Mouse (Mus musculus): ENCODE results near the gene Apol7e. TPM values are rescaled to one million over a fixed set of nuclear protein-coding genes. Genes with fewer than 3 reads are reported as not detected.
"Not testable (repeated sequence)": the region's sequence is repeated elsewhere in the genome, so short reads cannot be mapped to it uniquely, and the experiment has no call there.

Gene Apol7e
- not detected in 2 replicates for polyA plus RNA-seq (2016; fragmentation: Nextera tagmentation; extraction: Ambion mirVana)

- 73% methylated on average over 4 of the region's 4 CpGs for WGBS
Measured at GRCm38 (mm10) chr15:77698656-77699055, at the start of gene Apol7e. TSS of gene Apol7e (plus strand) at chr15:77698857.

GRCm38 (mm10) chr15:77651143-77651542 lies 47.5 kb upstream of the Apol7e start:
- not testable (repeated sequence) for H3K9me3 ChIP-seq (replicated peaks)

More at GRCm38 (mm10) chr15:77698656-77699055, at the start of gene Apol7e:
- not testable (repeated sequence) for H3K9me3 ChIP-seq (replicated peaks); H3K36me3 ChIP-seq; H3K4me1 ChIP-seq; DNase-seq (ENCODE audit: low spot score); H3K4me3 ChIP-seq; H3K27me3 ChIP-seq (ENCODE audit: low read depth, poor library complexity, severe bottlenecking); H3K27ac ChIP-seq (replicated peaks)

GRCm38 (mm10) chr15:77659773-77660172 lies 38.9 kb upstream of the Apol7e start:
- not testable (repeated sequence) for H3K9me3 ChIP-seq (replicated peaks); H3K36me3 ChIP-seq; DNase-seq (ENCODE audit: low spot score); H3K27ac ChIP-seq (replicated peaks); H3K27me3 ChIP-seq (ENCODE audit: low read depth, poor library complexity, severe bottlenecking); H3K4me3 ChIP-seq; H3K4me1 ChIP-seq
- 79% methylated on average over 1 of the region's 1 CpGs for WGBS

More at GRCm38 (mm10) chr15:77651143-77651542, 47.5 kb upstream of the Apol7e start:
- not testable (repeated sequence) for DNase-seq (ENCODE audit: low spot score); H3K4me3 ChIP-seq; H3K27ac ChIP-seq (replicated peaks); H3K36me3 ChIP-seq; H3K27me3 ChIP-seq (ENCODE audit: low read depth, poor library complexity, severe bottlenecking); H3K4me1 ChIP-seq

GRCm38 (mm10) chr15:77661841-77662240 lies 36.8 kb upstream of the Apol7e start:
- 89% methylated on average over 2 of the region's 2 CpGs for WGBS
- not testable (repeated sequence) for DNase-seq (ENCODE audit: low spot score)

GRCm38 (mm10) chr15:77674081-77674480 lies 24.6 kb upstream of the Apol7e start:
- 84% methylated on average over 1 of the region's 1 CpGs for WGBS
- H3K9me3 ChIP-seq (replicated peaks): not testable (repeated sequence)

More at GRCm38 (mm10) chr15:77661841-77662240, 36.8 kb upstream of the Apol7e start:
- H3K4me3 ChIP-seq; H3K36me3 ChIP-seq; H3K27ac ChIP-seq (replicated peaks); H3K27me3 ChIP-seq (ENCODE audit: low read depth, poor library complexity, severe bottlenecking); H3K9me3 ChIP-seq (replicated peaks); H3K4me1 ChIP-seq: not testable (repeated sequence)

GRCm38 (mm10) chr15:77683944-77684343 lies 14.7 kb upstream of the Apol7e start:
- H3K4me1 ChIP-seq; H3K36me3 ChIP-seq; H3K27ac ChIP-seq (replicated peaks); H3K9me3 ChIP-seq (replicated peaks); H3K27me3 ChIP-seq (ENCODE audit: low read depth, poor library complexity, severe bottlenecking); H3K4me3 ChIP-seq: not testable (repeated sequence)
- WGBS: 20% methylated on average over 11 of the region's 11 CpGs
- peak; percentile 39 for DNase-seq (ENCODE audit: low spot score)

More at GRCm38 (mm10) chr15:77674081-77674480, 24.6 kb upstream of the Apol7e start:
- not testable (repeated sequence) for H3K27ac ChIP-seq (replicated peaks); DNase-seq (ENCODE audit: low spot score); H3K4me1 ChIP-seq; H3K36me3 ChIP-seq; H3K27me3 ChIP-seq (ENCODE audit: low read depth, poor library complexity, severe bottlenecking); H3K4me3 ChIP-seq

- not testable (repeated sequence) for H3K27ac ChIP-seq (replicated peaks); H3K36me3 ChIP-seq; H3K9me3 ChIP-seq (replicated peaks); H3K4me1 ChIP-seq
- 6% methylated on average over 19 of the region's 20 CpGs for WGBS
- peak overlapping the region; percentile 44 for H3K4me3 ChIP-seq
- peak; percentile 25 for DNase-seq (ENCODE audit: low spot score)
- peaks cover 12% of the 10 kb centered on the region for H3K27me3 ChIP-seq (ENCODE audit: low read depth, poor library complexity, severe bottlenecking)
Measured at GRCm38 (mm10) chr15:77691532-77692311, 6.9 kb upstream of the Apol7e start.

GRCm38 (mm10) chr15:77694687-77695295 lies 3.9 kb upstream of the Apol7e start:
- peak; percentile 14 for DNase-seq (ENCODE audit: low spot score)
- not testable (repeated sequence) for H3K36me3 ChIP-seq; H3K27ac ChIP-seq (replicated peaks); H3K27me3 ChIP-seq (ENCODE audit: low read depth, poor library complexity, severe bottlenecking); H3K4me1 ChIP-seq; H3K4me3 ChIP-seq; H3K9me3 ChIP-seq (replicated peaks)
- WGBS: 54% methylated on average over 12 of the region's 15 CpGs

- H3K36me3 ChIP-seq; H3K9me3 ChIP-seq (replicated peaks); H3K27ac ChIP-seq (replicated peaks); H3K4me1 ChIP-seq; DNase-seq (ENCODE audit: low spot score); H3K27me3 ChIP-seq (ENCODE audit: low read depth, poor library complexity, severe bottlenecking); H3K4me3 ChIP-seq: not testable (repeated sequence)
- WGBS: 96% methylated on average over 3 of the region's 3 CpGs
Measured at GRCm38 (mm10) chr15:77705306-77705705, 6.6 kb downstream of the Apol7e start.

GRCm38 (mm10) chr15:77708936-77709335 lies 10.3 kb downstream of the Apol7e start:
- WGBS: 71% methylated on average over 1 of the region's 1 CpGs
- not testable (repeated sequence) for DNase-seq (ENCODE audit: low spot score); H3K27ac ChIP-seq (replicated peaks); H3K4me3 ChIP-seq; H3K27me3 ChIP-seq (ENCODE audit: low read depth, poor library complexity, severe bottlenecking); H3K9me3 ChIP-seq (replicated peaks); H3K4me1 ChIP-seq; H3K36me3 ChIP-seq

- H3K9me3 ChIP-seq (replicated peaks); H3K36me3 ChIP-seq; H3K4me1 ChIP-seq; H3K27ac ChIP-seq (replicated peaks); H3K27me3 ChIP-seq (ENCODE audit: low read depth, poor library complexity, severe bottlenecking); DNase-seq (ENCODE audit: low spot score); H3K4me3 ChIP-seq: not testable (repeated sequence)
- WGBS: 89% methylated on average over 4 of the region's 6 CpGs
Measured at GRCm38 (mm10) chr15:77718240-77718639, 19.6 kb downstream of the Apol7e start.

- not testable (repeated sequence) for H3K36me3 ChIP-seq; DNase-seq (ENCODE audit: low spot score); H3K27ac ChIP-seq (replicated peaks); H3K4me1 ChIP-seq; H3K27me3 ChIP-seq (ENCODE audit: low read depth, poor library complexity, severe bottlenecking); H3K4me3 ChIP-seq; H3K9me3 ChIP-seq (replicated peaks)
- WGBS: no CpG with 5 or more reads among the region's 3 CpGs
Measured at GRCm38 (mm10) chr15:77721509-77721908, 22.9 kb downstream of the Apol7e start.

- 22% methylated on average over 3 of the region's 10 CpGs for WGBS
- H3K4me3 ChIP-seq: not testable (repeated sequence)
Measured at GRCm38 (mm10) chr15:77724208-77724911, 25.7 kb downstream of the Apol7e start.

More at GRCm38 (mm10) chr15:77724208-77724911, 25.7 kb downstream of the Apol7e start:
- H3K27me3 ChIP-seq (ENCODE audit: low read depth, poor library complexity, severe bottlenecking); DNase-seq (ENCODE audit: low spot score); H3K9me3 ChIP-seq (replicated peaks); H3K36me3 ChIP-seq; H3K4me1 ChIP-seq; H3K27ac ChIP-seq (replicated peaks): not testable (repeated sequence)

All from midbrain, embryonic 10.5 days (tissue).